Mouse (Mus musculus) spleen, adult 2 months (tissue): ENCODE data around the gene Lfng.

Source experiments
- CTCF ChIP-seq: fragments of 200-500 bp; IDR thresholded peaks from 2 replicates; pipeline ENCODE4 v1.5.1; 2011; ENCODE audit warnings: mild to moderate bottlenecking, inconsistent platforms; ENCODE audit not compliant: insufficient read depth, insufficient read length, insufficient replicate concordance; ENCODE audit errors: extremely low read depth
- POLR2A ChIP-seq: fragments of 200-500 bp; IDR thresholded peaks from 2 replicates; pipeline ENCODE4 v1.6.1; 2011; ENCODE audit warnings: low read depth, low read length, inconsistent platforms

- TF ChIP-seq CTCF: no peak
- TF ChIP-seq POLR2A: no peak
Measured at GRCm38 (mm10) chr5:140644263-140644662, 37.1 kb downstream of the Lfng start.
